Mouse (Mus musculus) erythroblast, embryonic 14.5 days (primary cell): ENCODE measurements at regions not wholly inside any gene's neighbourhood (a gene's known extent, or its start where the extent isn't known, plus 50 kb on each side); places are given as distances from the start of the nearest gene placed in this dataset.

Source experiments
- GATA1 ChIP-seq: IDR thresholded peaks from 2 replicates; pipeline ENCODE4 v1.6.1; 2012; ENCODE audit warnings: low read length, inconsistent platforms, mixed read lengths
- TAL1 ChIP-seq: IDR thresholded peaks from 3 replicates; pipeline ENCODE4 v1.6.1; 2012; ENCODE audit warnings: low read length, inconsistent platforms, mixed read lengths

GRCm38 (mm10) chr13:57032871-57033270 lies 137.1 kb upstream of the Trpc7 start:
- no peak for TF ChIP-seq GATA1
- TF ChIP-seq TAL1: no peak
